Mouse (Mus musculus): ENCODE measurements around the gene Ugt1a1. TPM values are rescaled to one million over a fixed set of nuclear protein-coding genes. Genes with fewer than 3 reads are reported as not detected.

Gene Ugt1a1
- total and polyA plus RNA-seq, 3 experiments: 0.19 TPM; not detected in 2

GRCm38 (mm10) chr1:88248658-88249057 is 36.9 kb downstream of the Ugt1a1 start:
- TF ChIP-seq JUN (IDR thresholded peaks at IDR 0.05; ENCODE audit: insufficient read depth, low read depth, low read length): no peak
- TF ChIP-seq MXI1 (IDR thresholded peaks at IDR 0.05; ENCODE audit: low read depth, low read length): no peak
- no peak for TF ChIP-seq NELFE (IDR thresholded peaks at IDR 0.05; ENCODE audit: low read depth, low read length)
- TF ChIP-seq USF1 (IDR thresholded peaks at IDR 0.05; ENCODE audit: low read depth, low read length): no peak
- TF ChIP-seq KAT2A (IDR thresholded peaks at IDR 0.05; ENCODE audit: insufficient replicate concordance, low read length): no peak
- TF ChIP-seq MAFK (IDR thresholded peaks at IDR 0.05; ENCODE audit: insufficient replicate concordance, low read length): no peak
- TF ChIP-seq NRF1 (IDR thresholded peaks at IDR 0.05; ENCODE audit: low read depth, low read length): no peak
- TF ChIP-seq MEF2A (IDR thresholded peaks at IDR 0.05; ENCODE audit: borderline replicate concordance, low read depth, low read length): no peak
- no peak for TF ChIP-seq USF2 (conservative IDR thresholded peaks at IDR 0.05; ENCODE audit: low read depth, low read length)
- H3K4me1 ChIP-seq (ENCODE audit: control insufficient read depth in 1 of 2, insufficient read depth in 2 of 2): no peaks in the 10 kb centered on the region
- no peaks in the 10 kb centered on the region for H3K79me2 ChIP-seq (replicated peaks; ENCODE audit: control insufficient read depth, extremely low read depth, insufficient read depth, poor library complexity, severe bottlenecking)
- dilution Hi-C loops (cut with MboI; ENCODE audit: extremely low pct_ligation_motif_present, extremely low pct_unique_long_range_greater_than_20kb, low sequenced_read_pairs) (no loop called here), in situ Hi-C loops (cut with MboI; ENCODE audit: low pct_ligation_motif_present, low pct_unique_long_range_greater_than_20kb, low sequenced_read_pairs) (no loop called here)
- H3K9ac ChIP-seq (ENCODE audit: insufficient read depth, low read depth): no peak overlapping the region
- no peak overlapping the region for H3K4me2 ChIP-seq (ENCODE audit: insufficient read depth, low read depth, poor library complexity, severe bottlenecking)
- H3K4me3 ChIP-seq (replicated peaks in 1 of 3; ENCODE audit: low read depth in 2 of 3, low read length in 2 of 3, poor library complexity in 1 of 3): no peak overlapping the region
- H3K36me3 ChIP-seq (replicated peaks in 1 of 2; ENCODE audit: control insufficient read depth in 1 of 2, insufficient read depth in 1 of 2, low read length in 1 of 2): no peaks in the 10 kb centered on the region
- H3K27me3 ChIP-seq (replicated peaks): peaks cover 10% of the 10 kb centered on the region
- H3K27ac ChIP-seq (ENCODE audit: insufficient read depth, low read depth): no peak overlapping the region
- no peak for DNase-seq (ENCODE audit: extremely low read depth)
- peaks cover 80% of the 10 kb centered on the region for H3K9me3 ChIP-seq (replicated peaks; ENCODE audit: low read length)

- H3K9ac ChIP-seq (ENCODE audit: insufficient read depth, low read depth): no peak overlapping the region
- no peaks in the 10 kb centered on the region for H3K36me3 ChIP-seq (replicated peaks in 1 of 2; ENCODE audit: control insufficient read depth in 1 of 2, insufficient read depth in 1 of 2, low read length in 1 of 2)
- H3K4me3 ChIP-seq (replicated peaks in 1 of 3; ENCODE audit: low read depth in 2 of 3, low read length in 2 of 3, poor library complexity in 1 of 3): no peak overlapping the region
- dilution Hi-C loops (cut with MboI; ENCODE audit: extremely low pct_ligation_motif_present, extremely low pct_unique_long_range_greater_than_20kb, low sequenced_read_pairs): no loop called here
- in situ Hi-C loops (cut with MboI; ENCODE audit: low pct_ligation_motif_present, low pct_unique_long_range_greater_than_20kb, low sequenced_read_pairs): no loop called here
- no peak overlapping the region for H3K27ac ChIP-seq (ENCODE audit: insufficient read depth, low read depth)
- no peaks in the 10 kb centered on the region for H3K79me2 ChIP-seq (replicated peaks; ENCODE audit: control insufficient read depth, extremely low read depth, insufficient read depth, poor library complexity, severe bottlenecking)
- DNase-seq (ENCODE audit: extremely low read depth): no peak
- H3K4me1 ChIP-seq (ENCODE audit: control insufficient read depth in 1 of 2, insufficient read depth in 2 of 2): no peaks in the 10 kb centered on the region
- no peak for TF ChIP-seq ZNF384 (IDR thresholded peaks at IDR 0.05; ENCODE audit: low read depth, low read length)
- no peak for TF ChIP-seq CTCF (conservative IDR thresholded peaks at IDR 0.05 in 1 of 2, IDR thresholded peaks at IDR 0.05 in 1 of 2; ENCODE audit: low read depth in 2 of 2, low read length in 2 of 2)
- no peak for TF ChIP-seq SIN3A (IDR thresholded peaks at IDR 0.05; ENCODE audit: low read length)
- TF ChIP-seq HCFC1 (IDR thresholded peaks at IDR 0.05; ENCODE audit: low read depth, low read length): no peak
- no peak for TF ChIP-seq JUN (IDR thresholded peaks at IDR 0.05; ENCODE audit: insufficient read depth, low read depth, low read length)
- no peak for TF ChIP-seq USF2 (conservative IDR thresholded peaks at IDR 0.05; ENCODE audit: low read depth, low read length)
- no peak for TF ChIP-seq PAX5 (IDR thresholded peaks at IDR 0.05; ENCODE audit: low read length)
- no peak for TF ChIP-seq MAX (IDR thresholded peaks at IDR 0.05; ENCODE audit: low read length)
- no peak for TF ChIP-seq TBP (conservative IDR thresholded peaks at IDR 0.05; ENCODE audit: low read depth, low read length)
- no peak for TF ChIP-seq BHLHE40 (IDR thresholded peaks at IDR 0.05; ENCODE audit: low read depth, low read length)
- TF ChIP-seq ZC3H11A (IDR thresholded peaks at IDR 0.05; ENCODE audit: low read depth, low read length): no peak
- no peak for TF ChIP-seq CHD2 (IDR thresholded peaks at IDR 0.05; ENCODE audit: low read length)
- no peak for TF ChIP-seq POLR2A (IDR thresholded peaks at IDR 0.05; ENCODE audit: low read depth, low read length)
- no peak for TF ChIP-seq KAT2A (IDR thresholded peaks at IDR 0.05; ENCODE audit: insufficient replicate concordance, low read length)
- no peak for TF ChIP-seq EP300 (IDR thresholded peaks at IDR 0.05; ENCODE audit: low read length)
- TF ChIP-seq POLR2AphosphoS2 (IDR thresholded peaks at IDR 0.05; ENCODE audit: low read depth, low read length): no peak
- H3K4me2 ChIP-seq (ENCODE audit: insufficient read depth, low read depth, poor library complexity, severe bottlenecking): no peak overlapping the region
- peaks cover 12% of the 10 kb centered on the region for H3K27me3 ChIP-seq (replicated peaks)
- H3K9me3 ChIP-seq (replicated peaks; ENCODE audit: low read length): peaks cover 75% of the 10 kb centered on the region
These were observed 37.8 kb downstream of the Ugt1a1 start for GRCm38 (mm10) chr1:88249596-88249995.

Measured in CH12.LX (cell line).